ENCODE assay signal across 8 mouse cellular contexts in genomic region chr19:44407341-44408222, GRCm38 (mm10). TPM values are rescaled to one million over a fixed set of nuclear protein-coding genes. Genes with fewer than 3 reads are reported as not detected.
DNase-seq lines count a peak whose midpoint lies in the region; ATAC-seq lines count a peak whose summit lies in the region.

Scd1 (minus strand) TSS chr19:44407879.

- peaks cover 37% of the 10 kb centered on the region for H3K36me3 ChIP-seq in erythroblast, embryonic 14.5 days (ENCODE audit: control insufficient read depth)
- no peaks in the 10 kb centered on the region for H3K36me3 ChIP-seq in heart, embryonic 11.5 days (ENCODE audit: control insufficient read depth, insufficient read depth, low read length)
- no peaks in the 10 kb centered on the region for H3K36me3 ChIP-seq in kidney, embryonic 16.5 days (ENCODE audit: insufficient read depth, low read length)
- no peaks in the 10 kb centered on the region for H3K36me3 ChIP-seq in stomach, embryonic 15.5 days

- no peaks in the 10 kb centered on the region for H3K9me3 ChIP-seq in erythroblast, embryonic 14.5 days (ENCODE audit: control insufficient read depth, low read length)
- no peaks in the 10 kb centered on the region for H3K9me3 ChIP-seq in heart, embryonic 11.5 days (replicated peaks; ENCODE audit: control insufficient read depth, low read length)
- H3K9me3 ChIP-seq in kidney, embryonic 16.5 days (ENCODE audit: low read length) = no peaks in the 10 kb centered on the region
- no peaks in the 10 kb centered on the region for H3K9me3 ChIP-seq in stomach, embryonic 15.5 days

- H3K4me3 ChIP-seq in erythroblast, embryonic 14.5 days (replicated peaks) = peak within 1 kb of the TSS; percentile 67
- H3K4me3 ChIP-seq in heart, embryonic 11.5 days (ENCODE audit: low read depth, low read length) = peak within 1 kb of the TSS; percentile 47
- H3K4me3 ChIP-seq in kidney, embryonic 16.5 days (ENCODE audit: low read length) = peak within 1 kb of the TSS; percentile 52
- H3K4me3 ChIP-seq in stomach, embryonic 15.5 days (replicated peaks) = peak within 1 kb of the TSS; percentile 47

- peak within 1 kb of the TSS; percentile 78 for H3K4me2 ChIP-seq in heart, embryonic 11.5 days
- peak within 1 kb of the TSS; percentile 96 for H3K4me2 ChIP-seq in kidney, embryonic 16.5 days (replicated peaks; ENCODE audit: low read depth, low read length)
- H3K4me2 ChIP-seq in stomach, embryonic 15.5 days = peak within 1 kb of the TSS; percentile 89

- peak; percentile 97 for DNase-seq in brain, adult 2 months (ENCODE audit: low read depth, low spot score)
- DNase-seq in liver = peak; percentile 78
- DNase-seq in naive thymus-derived CD4-positive, alpha-beta T cell, adult 2 months (ENCODE audit: low read depth) = peak; percentile 13

- H3K9ac ChIP-seq in heart, embryonic 11.5 days (ENCODE audit: low read depth, low read length) = peak within 1 kb of the TSS; percentile 52
- peak within 1 kb of the TSS; percentile 63 for H3K9ac ChIP-seq in kidney, embryonic 16.5 days (replicated peaks; ENCODE audit: low read length)
- H3K9ac ChIP-seq in stomach, embryonic 15.5 days = peak within 1 kb of the TSS; percentile 12; the same call in 1 of the 2 replicates

- peaks cover 54% of the 10 kb centered on the region for H3K4me1 ChIP-seq in erythroblast, embryonic 14.5 days (ENCODE audit: control insufficient read depth)
- H3K4me1 ChIP-seq in heart, embryonic 11.5 days (ENCODE audit: control insufficient read depth, insufficient read depth, low read length) = no peaks in the 10 kb centered on the region
- peaks cover 16% of the 10 kb centered on the region for H3K4me1 ChIP-seq in kidney, embryonic 16.5 days (ENCODE audit: insufficient read depth, low read length)
- peaks cover 7% of the 10 kb centered on the region for H3K4me1 ChIP-seq in stomach, embryonic 15.5 days

- peak; percentile 29 for ATAC-seq in CD4-positive, CD25-positive, alpha-beta regulatory T cell, adult 4 months
- ATAC-seq in heart, embryonic 11.5 days (replicated peaks; ENCODE audit: insufficient number of reproducible peaks, low FRiP score, low TSS enrichment) = peak; percentile 63; the same call in 1 of the 2 replicates
- ATAC-seq in kidney, embryonic 16.5 days (ENCODE audit: low FRiP score, low TSS enrichment) = peak; percentile 90
- peak; percentile 87 for ATAC-seq in stomach, embryonic 15.5 days (ENCODE audit: insufficient read depth, low FRiP score, low read depth)

- under 1% methylated on average over 33 of the region's 35 CpGs for WGBS in heart, embryonic 11.5 days (ENCODE audit: insufficient replicate concordance)
- under 1% methylated on average over 34 of the region's 35 CpGs for WGBS in kidney, embryonic 16.5 days
- WGBS in stomach, embryonic 15.5 days = under 1% methylated on average over 35 of the region's 35 CpGs

- H3K27ac ChIP-seq in heart, embryonic 11.5 days (ENCODE audit: low read depth, low read length) = no peak within 1 kb of the TSS
- peak within 1 kb of the TSS; percentile 77 for H3K27ac ChIP-seq in kidney, embryonic 16.5 days (ENCODE audit: low read length)
- peak within 1 kb of the TSS; percentile 63 for H3K27ac ChIP-seq in stomach, embryonic 15.5 days

- peaks cover 5% of the 10 kb centered on the region for H3K27me3 ChIP-seq in erythroblast, embryonic 14.5 days (ENCODE audit: control insufficient read depth)
- peaks cover 14% of the 10 kb centered on the region for H3K27me3 ChIP-seq in heart, embryonic 11.5 days (ENCODE audit: control insufficient read depth, insufficient read depth, low read length)
- H3K27me3 ChIP-seq in kidney, embryonic 16.5 days (ENCODE audit: insufficient read depth, low read length) = peaks cover 14% of the 10 kb centered on the region
- H3K27me3 ChIP-seq in stomach, embryonic 15.5 days (replicated peaks) = no peaks in the 10 kb centered on the region

RNA-seq across cellular contexts. Expression of gene Scd1, which starts in this region (rescaled TPM):
- 1 to 10 TPM in 1 of 2 experiments, not detected in 1; 3.2 TPM for polyA plus RNA-seq in CD4-positive, CD25-positive, alpha-beta regulatory T cell, adult 4 months (2017; shearing (Covaris generic))
- 1.2 and 1.8 TPM in 2 replicates for polyA plus RNA-seq in erythroblast, embryonic 14.5 days (2012)
- 2.1 and 2.2 TPM in 2 replicates for polyA plus RNA-seq in heart, embryonic 11.5 days (2014; fragmentation: Nextera tagmentation; extraction: Ambion mirVana)
- 3.1 and 3.3 TPM in 2 replicates for polyA plus RNA-seq in kidney, embryonic 16.5 days (2015; fragmentation: Nextera tagmentation; extraction: Ambion mirVana)
- 3.9 and 5.3 TPM in 2 replicates for polyA plus RNA-seq in stomach, embryonic 15.5 days (2015; fragmentation: Nextera tagmentation; extraction: Ambion mirVana)

Comparison
In these comparisons a context has a peak if more than half of its experiments do, and no peak if none do; other contexts are left out.
1. ATAC-seq: peak in every context shown above with its lines; median percentile 90 in kidney, embryonic 16.5 days; 87 in stomach, embryonic 15.5 days; 63 in heart, embryonic 11.5 days; 29 in CD4-positive, CD25-positive, alpha-beta regulatory T cell, adult 4 months.
2. DNase-seq: peak in every context shown above with its lines; median percentile 97 in brain, adult 2 months; 78 in liver; 13 in naive thymus-derived CD4-positive, alpha-beta T cell, adult 2 months.
3. H3K9ac ChIP-seq: peak in every context shown above with its lines; median percentile 63 in kidney, embryonic 16.5 days; 52 in heart, embryonic 11.5 days; 12 in stomach, embryonic 15.5 days.